Mouse (Mus musculus) neural tube, embryonic 10.5 days (tissue): ENCODE results near the gene Grm7.

Source experiments
- DNase-seq: peaks from one replicate; pipeline ENCODE4 v3.0.0-alpha.2; 2017; ENCODE audit warnings: low spot score; ENCODE audit errors: extremely low spot score

The Grm7 gene

GRCm38 (mm10) chr6:111558588-111558987 lies 913.2 kb downstream of the Grm7 start:
- DNase-seq, result no peak

DNA sequence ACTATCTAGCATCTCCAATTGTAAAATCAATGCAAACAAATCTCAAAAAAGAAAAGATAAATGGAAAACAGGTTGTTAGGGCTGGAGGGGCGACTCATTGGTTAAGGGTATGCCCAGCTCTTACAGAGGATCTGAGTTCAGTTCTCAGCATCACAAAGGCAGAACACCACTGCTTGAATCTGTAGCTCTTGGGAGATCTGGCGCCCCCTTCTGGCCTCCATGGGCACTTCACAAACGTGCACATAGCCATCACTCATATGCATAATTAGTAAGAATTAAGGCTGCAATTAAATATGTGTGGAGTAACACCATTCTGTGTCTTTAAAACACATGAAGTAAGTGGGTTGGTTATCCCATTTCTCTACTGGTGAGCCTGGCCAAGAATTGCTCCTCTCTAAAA lies 914.1 kb downstream of the Grm7 start:
- no peak for DNase-seq

- no peak for DNase-seq
Observed at GRCm38 (mm10) chr6:111561347-111561746, 916.0 kb downstream of the Grm7 start.

GRCm38 (mm10) chr6:111571471-111572088 lies 926.2 kb downstream of the Grm7 start:
- no peak for DNase-seq

GRCm38 (mm10) chr6:111584851-111585250 lies 939.5 kb downstream of the Grm7 start:
- DNase-seq, result no peak

GRCm38 (mm10) chr6:111587572-111587971 lies 942.2 kb downstream of the Grm7 start:
- no peak for DNase-seq

DNA sequence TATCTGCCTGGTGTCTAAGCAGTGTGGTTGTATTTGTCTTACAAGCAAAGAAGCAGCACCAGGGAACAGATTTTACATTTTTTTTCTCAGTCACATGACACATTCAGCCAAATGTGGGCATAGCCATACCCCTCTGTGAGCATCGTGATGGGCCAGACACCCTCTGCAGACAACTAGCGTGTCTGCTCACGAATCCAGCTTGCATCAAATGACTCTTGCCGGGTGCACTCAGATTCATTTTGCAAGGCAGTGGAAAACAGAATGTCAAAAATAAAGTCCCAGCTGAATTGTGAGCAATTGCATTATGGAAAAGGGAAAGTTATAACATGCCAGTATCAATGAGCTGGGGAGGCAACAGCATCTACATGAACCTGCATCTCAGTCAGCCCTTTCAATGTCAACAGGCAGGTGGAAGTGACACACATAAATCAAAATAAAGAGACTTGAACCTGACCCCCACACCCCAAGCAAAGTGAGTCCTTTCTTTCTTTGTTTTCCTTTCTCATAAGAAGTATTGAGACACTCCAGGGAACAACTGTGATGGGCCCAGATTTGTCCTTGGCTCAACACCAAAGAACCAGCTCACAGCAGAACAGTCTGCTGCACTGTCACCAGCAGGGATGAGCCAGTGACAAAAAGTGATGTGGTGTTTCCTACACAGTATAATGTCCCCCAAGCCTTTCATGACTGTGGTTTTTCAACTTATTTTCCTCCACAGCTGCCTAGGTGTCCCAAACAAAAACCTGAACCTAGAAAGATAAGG lies 956.7 kb downstream of the Grm7 start:
- no peak for DNase-seq

DNA sequence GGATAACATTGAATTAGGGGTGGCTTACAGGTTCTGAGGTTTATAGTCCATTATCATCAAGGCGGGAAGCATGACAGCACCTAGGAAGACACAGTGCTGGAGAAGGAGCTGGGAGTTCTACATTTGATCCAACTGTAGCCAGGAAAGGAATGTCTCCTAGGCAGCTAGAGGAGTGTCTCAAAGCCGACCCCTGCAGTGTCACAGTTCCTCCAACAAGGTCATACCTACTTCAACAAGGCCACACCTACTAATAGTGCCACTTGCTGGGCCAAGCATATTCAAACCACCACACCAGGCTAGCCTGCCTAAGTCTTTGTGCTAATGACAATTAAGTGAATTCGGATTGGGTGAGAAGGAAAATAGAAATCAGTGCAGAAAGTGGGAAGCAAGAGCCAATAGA lies 965.0 kb downstream of the Grm7 start:
- DNase-seq, result no peak

DNA sequence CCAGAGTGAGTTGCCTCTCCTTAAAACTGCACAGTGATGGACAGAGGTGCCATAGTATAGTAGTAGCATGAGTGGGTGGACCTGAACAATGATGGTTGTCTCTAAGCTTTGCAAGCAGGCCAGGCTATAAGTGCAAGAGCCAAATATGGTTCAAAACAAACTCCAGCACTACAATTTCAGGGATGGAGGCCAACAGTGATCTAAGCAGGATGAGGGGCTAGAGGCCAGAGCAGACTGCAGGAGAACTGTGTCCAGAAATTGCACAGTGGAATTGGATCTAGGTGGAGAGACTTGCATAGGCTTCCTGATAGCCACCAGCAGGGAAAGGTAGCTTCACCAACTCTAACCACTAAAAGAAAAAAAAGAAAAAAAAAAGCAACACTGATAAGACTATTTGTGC lies 968.5 kb downstream of the Grm7 start:
- no peak for DNase-seq
